Mouse (Mus musculus): ENCODE measurements around the gene Rccd1. TPM values are rescaled to one million over a fixed set of nuclear protein-coding genes. Genes with fewer than 3 reads are reported as not detected.
A peak's percentile ranks its signal among the peaks of the same experiment; 100 is the strongest.
"Not testable (repeated sequence)": the region's sequence is repeated elsewhere in the genome, so short reads cannot be mapped to it uniquely, and the experiment has no call there.

Gene Rccd1
- polyA plus RNA-seq, 1 experiment from 2014 or later = 1.6 TPM

GRCm38 (mm10) chr7:80330278-80330677, 6.0 kb upstream of the Rccd1 start:
- H3K27me3 ChIP-seq (ENCODE audit: insufficient read depth, low read length) = no peaks in the 10 kb centered on the region
- peaks cover 65% of the 10 kb centered on the region for H3K36me3 ChIP-seq (replicated peaks; ENCODE audit: insufficient read depth, low read length)
- DNase-seq (no peak), ATAC-seq (no peak)
- no peak overlapping the region for H3K27ac ChIP-seq (ENCODE audit: low read depth)
- no peak overlapping the region for H3K9ac ChIP-seq (replicated peaks)
- H3K4me2 ChIP-seq (ENCODE audit: low read depth, low read length) = no peak overlapping the region
- no peaks in the 10 kb centered on the region for H3K4me1 ChIP-seq (ENCODE audit: insufficient read depth)
- H3K4me3 ChIP-seq (ENCODE audit: low read depth, low read length) = no peak overlapping the region
- TF ChIP-seq CTCF (IDR thresholded peaks at IDR 0.05; ENCODE audit: low read depth) = no peak
- no peak for TF ChIP-seq EP300 (IDR thresholded peaks at IDR 0.05; ENCODE audit: low read depth)
- 88% methylated on average over 8 of the region's 8 CpGs for WGBS (ENCODE audit: insufficient replicate concordance)
- H3K9me3 ChIP-seq (ENCODE audit: low read length) = no peaks in the 10 kb centered on the region

GRCm38 (mm10) chr7:80326076-80326475, 1.8 kb upstream of the Rccd1 start:
- H3K36me3 ChIP-seq (replicated peaks; ENCODE audit: insufficient read depth, low read length) = peaks cover 34% of the 10 kb centered on the region
- peaks cover 12% of the 10 kb centered on the region for H3K4me1 ChIP-seq (ENCODE audit: insufficient read depth)
- no peak for DNase-seq
- H3K4me2 ChIP-seq (ENCODE audit: low read depth, low read length) = no peak overlapping the region
- WGBS (ENCODE audit: insufficient replicate concordance) = 91% methylated on average over 19 of the region's 19 CpGs
- no peak for ATAC-seq
- no peak overlapping the region for H3K27ac ChIP-seq (ENCODE audit: low read depth)
- TF ChIP-seq EP300 (IDR thresholded peaks at IDR 0.05; ENCODE audit: low read depth) (no peak), CTCF (IDR thresholded peaks at IDR 0.05; ENCODE audit: low read depth) (no peak)
- no peaks in the 10 kb centered on the region for H3K27me3 ChIP-seq (ENCODE audit: insufficient read depth, low read length)
- H3K9me3 ChIP-seq (ENCODE audit: low read length) = no peaks in the 10 kb centered on the region
- no peak overlapping the region for H3K9ac ChIP-seq (replicated peaks)
- no peak overlapping the region for H3K4me3 ChIP-seq (ENCODE audit: low read depth, low read length)

GRCm38 (mm10) chr7:80325292-80325868, 1.1 kb upstream of the Rccd1 start:
- peaks cover 33% of the 10 kb centered on the region for H3K36me3 ChIP-seq (replicated peaks; ENCODE audit: insufficient read depth, low read length)
- no peaks in the 10 kb centered on the region for H3K27me3 ChIP-seq (ENCODE audit: insufficient read depth, low read length)
- H3K4me2 ChIP-seq (ENCODE audit: low read depth, low read length) = no peak overlapping the region
- H3K9me3 ChIP-seq (ENCODE audit: low read length) = no peaks in the 10 kb centered on the region
- DNase-seq (no peak), ATAC-seq (no peak)
- TF ChIP-seq EP300 (IDR thresholded peaks at IDR 0.05; ENCODE audit: low read depth) = no peak
- TF ChIP-seq CTCF (IDR thresholded peaks at IDR 0.05; ENCODE audit: low read depth) = no peak
- no peak overlapping the region for H3K9ac ChIP-seq (replicated peaks)
- peak overlapping the region; percentile 81; the same call in 1 of the 2 replicates for H3K27ac ChIP-seq (ENCODE audit: low read depth)
- WGBS (ENCODE audit: insufficient replicate concordance) = 93% methylated on average over 16 of the region's 16 CpGs
- peaks cover 12% of the 10 kb centered on the region for H3K4me1 ChIP-seq (ENCODE audit: insufficient read depth)
- H3K4me3 ChIP-seq (ENCODE audit: low read depth, low read length) = no peak overlapping the region

- not testable (repeated sequence) for H3K9me3 ChIP-seq (ENCODE audit: low read length); ATAC-seq; DNase-seq; H3K9ac ChIP-seq (replicated peaks); H3K27me3 ChIP-seq (ENCODE audit: insufficient read depth, low read length)
- peaks cover 27% of the 10 kb centered on the region for H3K36me3 ChIP-seq (replicated peaks; ENCODE audit: insufficient read depth, low read length)
- H3K4me1 ChIP-seq (ENCODE audit: insufficient read depth) = peaks cover 12% of the 10 kb centered on the region
- WGBS (ENCODE audit: insufficient replicate concordance) = 45% methylated on average over 5 of the region's 5 CpGs
- peak overlapping the region; percentile 76 for H3K4me2 ChIP-seq (ENCODE audit: low read depth, low read length)
- H3K4me3 ChIP-seq (ENCODE audit: low read depth, low read length) = peak overlapping the region; percentile 66; the same call in 1 of the 2 replicates
- H3K27ac ChIP-seq (ENCODE audit: low read depth) = peak overlapping the region; percentile 81
These were observed 514 bp upstream of the Rccd1 start for GRCm38 (mm10) chr7:80324816-80325119.

GRCm38 (mm10) chr7:80323336-80323735, 918 bp downstream of the Rccd1 start:
- H3K4me3 ChIP-seq (ENCODE audit: low read depth, low read length) = peak overlapping the region; percentile 66
- WGBS (ENCODE audit: insufficient replicate concordance) = 13% methylated on average over 8 of the region's 8 CpGs
- DNase-seq (no peak), ATAC-seq (no peak)
- H3K36me3 ChIP-seq (replicated peaks; ENCODE audit: insufficient read depth, low read length) = peaks cover 29% of the 10 kb centered on the region
- peaks cover 12% of the 10 kb centered on the region for H3K4me1 ChIP-seq (ENCODE audit: insufficient read depth)
- H3K9ac ChIP-seq (replicated peaks) = peak overlapping the region; percentile 60
- TF ChIP-seq EP300 (IDR thresholded peaks at IDR 0.05; ENCODE audit: low read depth) (no peak), CTCF (IDR thresholded peaks at IDR 0.05; ENCODE audit: low read depth) (no peak)
- H3K27ac ChIP-seq (ENCODE audit: low read depth) = peak overlapping the region; percentile 81
- H3K9me3 ChIP-seq (ENCODE audit: low read length) = no peaks in the 10 kb centered on the region
- no peaks in the 10 kb centered on the region for H3K27me3 ChIP-seq (ENCODE audit: insufficient read depth, low read length)
- H3K4me2 ChIP-seq (ENCODE audit: low read depth, low read length) = peak overlapping the region; percentile 76

- Histone ChIP-seq H3K36me3 (replicated peaks; ENCODE audit: insufficient read depth, low read length) (peaks cover 35% of the 10 kb centered on the region), H3K4me2 (ENCODE audit: low read depth, low read length) (no peak overlapping the region), H3K4me3 (ENCODE audit: low read depth, low read length) (no peak overlapping the region), H3K9ac (replicated peaks) (no peak overlapping the region), H3K27ac (ENCODE audit: low read depth) (no peak overlapping the region), H3K4me1 (ENCODE audit: insufficient read depth) (peaks cover 10% of the 10 kb centered on the region), H3K9me3 (ENCODE audit: low read length) (no peaks in the 10 kb centered on the region), H3K27me3 (ENCODE audit: insufficient read depth, low read length) (no peaks in the 10 kb centered on the region)
- DNase-seq = no peak
- ATAC-seq = no peak
- TF ChIP-seq EP300 (IDR thresholded peaks at IDR 0.05; ENCODE audit: low read depth) (no peak), CTCF (IDR thresholded peaks at IDR 0.05; ENCODE audit: low read depth) (no peak)
- WGBS (ENCODE audit: insufficient replicate concordance) = 87% methylated on average over 19 of the region's 19 CpGs
These were observed 4.3 kb downstream of the Rccd1 start for GRCm38 (mm10) chr7:80319846-80320496.

All from liver, postnatal 0 days (tissue).